Mouse (Mus musculus) stomach, postnatal 0 days (tissue): ENCODE results near the gene Iqschfp. TPM values are rescaled to one million over a fixed set of nuclear protein-coding genes. Genes with fewer than 3 reads are reported as not detected.

Source experiments
- ATAC-seq: fragments of 200-750 bp; cut with Nextera tagmentation; 2 replicates; pipeline ENCODE4 v1.8.0; 2017; ENCODE audit not compliant: low FRiP score, low TSS enrichment
- DNase-seq: peaks from one replicate; pipeline ENCODE4 v3.0.0-alpha.2; 2016; ENCODE audit warnings: low spot score
- H3K27ac ChIP-seq: fragments of 300-500 bp; sonication (generic); replicated peaks from 2 replicates; pipeline ENCODE4 v1.5.1; 2014; ENCODE audit warnings: mild to moderate bottlenecking, control low read depth
- H3K27me3 ChIP-seq: fragments of 300-500 bp; sonication (generic); 2 replicates; pipeline ENCODE4 v1.6.1; 2014; ENCODE audit warnings: low read length; ENCODE audit not compliant: control insufficient read depth, insufficient read depth
- H3K36me3 ChIP-seq: fragments of 300-500 bp; sonication (generic); 2 replicates; pipeline ENCODE4 v1.6.1; 2014; ENCODE audit warnings: low read length, mixed read lengths; ENCODE audit not compliant: control insufficient read depth, insufficient read depth
- H3K4me1 ChIP-seq: fragments of 300-500 bp; sonication (generic); replicated peaks from 2 replicates; pipeline ENCODE4 v1.6.1; 2014; ENCODE audit warnings: antibody characterized with exemption; ENCODE audit not compliant: control insufficient read depth, insufficient read depth
- H3K4me2 ChIP-seq: fragments of 300-500 bp; sonication (generic); replicated peaks from 2 replicates; pipeline ENCODE4 v1.6.1; 2014; ENCODE audit warnings: low read depth, mild to moderate bottlenecking, control low read depth, moderate library complexity
- H3K4me3 ChIP-seq: fragments of 300-500 bp; sonication (generic); 2 replicates; pipeline ENCODE4 v1.5.1; 2014; ENCODE audit warnings: low read depth, low read length, control low read depth
- H3K9ac ChIP-seq: fragments of 300-500 bp; sonication (generic); 2 replicates; pipeline ENCODE4 v1.6.1; 2014; ENCODE audit warnings: mild to moderate bottlenecking, low read length, control low read depth, mixed read lengths
- H3K9me3 ChIP-seq: fragments of 300-500 bp; sonication (generic); 2 replicates; pipeline ENCODE4 v1.6.1; 2016; ENCODE audit warnings: low read length; ENCODE audit not compliant: control insufficient read depth
- CTCF ChIP-seq: IDR thresholded peaks from 2 replicates; pipeline ENCODE4 v1.5.1; 2016; ENCODE audit warnings: antibody characterized with exemption, low read depth, mild to moderate bottlenecking, moderate library complexity
- EP300 ChIP-seq: optimal IDR thresholded peaks from 2 replicates; pipeline ENCODE3; 2016; ENCODE audit warnings: antibody characterized with exemption
- WGBS: fragments of 180-500 bp; shearing (Covaris S2); extraction: QIAGEN DNeasy Blood & Tissue Kit; methylation state at CpG from one replicate; pipeline ENCODE4 v1.1.7; 2014; 5-methylcytosine and 5-hydroxymethylcytosine counted together
- polyA plus RNA-seq: library from polyadenylated mRNA; unstranded; fragments of >200 nt; fragmentation: Nextera tagmentation; extraction: Ambion mirVana; gene quantifications from 2 replicates; pipeline ENCODE4 v1.2.1, GENCODE M21; 2015

Gene Iqschfp
- polyA plus RNA-seq, 1 experiment from 2014 or later, result 0.08 TPM

DNA sequence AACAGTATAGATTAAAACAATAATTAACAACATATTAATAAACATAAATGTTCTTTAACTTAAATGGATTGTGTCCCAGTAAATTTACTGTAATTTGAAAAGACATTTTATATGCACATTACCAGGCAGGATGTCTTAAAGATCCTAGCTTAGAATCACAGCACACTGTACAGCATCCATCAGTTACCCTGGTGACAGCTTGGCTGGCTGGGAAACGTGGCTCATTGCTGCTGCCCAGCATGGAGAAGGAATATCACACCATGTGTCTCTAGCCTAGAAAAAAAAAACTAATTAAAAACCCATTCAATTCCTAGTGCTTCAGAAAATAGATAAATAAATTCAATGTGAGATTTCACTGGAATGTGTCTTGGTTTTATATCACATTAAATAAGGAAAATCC lies 309.2 kb downstream of the Iqschfp start:
- ATAC-seq (no peak), DNase-seq (no peak)
- Histone ChIP-seq H3K36me3 (no peaks in the 10 kb centered on the region), H3K9me3 (no peaks in the 10 kb centered on the region), H3K9ac (no peak overlapping the region), H3K4me1 (no peaks in the 10 kb centered on the region), H3K27me3 (no peaks in the 10 kb centered on the region), H3K27ac (no peak overlapping the region), H3K4me3 (no peak overlapping the region), H3K4me2 (no peak overlapping the region)
- TF ChIP-seq EP300 (no peak), CTCF (no peak)
- WGBS, result 41% methylated on average over 1 of the region's 1 CpGs

DNA sequence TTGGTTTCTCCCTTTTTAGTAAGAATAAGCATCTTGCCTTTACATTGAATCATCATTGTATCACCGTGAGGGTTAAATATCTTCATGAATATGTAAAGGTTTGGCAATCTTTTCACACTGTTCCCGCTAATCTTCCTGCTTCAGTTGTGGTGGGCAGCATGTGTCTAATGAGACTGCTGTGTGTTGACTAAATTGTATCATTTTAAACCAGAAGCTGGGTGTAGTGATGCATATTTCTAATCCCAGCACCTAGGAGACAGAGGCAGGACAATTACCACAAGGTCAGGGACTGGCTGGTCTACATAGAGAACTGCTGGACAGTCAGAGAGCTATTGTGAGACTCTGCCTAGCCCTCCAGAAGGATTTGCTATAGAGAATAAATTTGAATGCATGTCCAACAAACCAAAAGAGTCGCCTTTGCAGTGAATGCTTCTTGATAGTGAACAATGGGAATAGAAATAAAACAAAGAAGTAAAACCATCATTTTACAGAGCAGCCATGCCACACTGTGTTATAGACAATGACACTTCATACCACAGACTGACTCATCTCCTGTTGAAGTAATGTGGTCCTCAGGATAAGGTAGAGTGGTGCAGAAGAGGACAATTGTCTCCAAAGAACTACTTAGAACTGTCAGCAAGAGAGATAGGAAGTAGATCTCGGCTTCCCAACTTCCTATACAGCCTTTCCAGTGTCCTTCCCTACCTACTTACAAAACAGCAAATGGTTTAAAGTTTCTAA lies 310.3 kb downstream of the Iqschfp start:
- ATAC-seq (no peak), DNase-seq (no peak)
- no peaks in the 10 kb centered on the region for H3K27me3 ChIP-seq
- H3K4me3 ChIP-seq, result no peak overlapping the region
- TF ChIP-seq CTCF (no peak), EP300 (no peak)
- H3K9me3 ChIP-seq, result no peaks in the 10 kb centered on the region
- no peak overlapping the region for H3K9ac ChIP-seq
- WGBS, result 81% methylated on average over 4 of the region's 4 CpGs
- no peaks in the 10 kb centered on the region for H3K4me1 ChIP-seq
- no peak overlapping the region for H3K27ac ChIP-seq
- no peaks in the 10 kb centered on the region for H3K36me3 ChIP-seq
- H3K4me2 ChIP-seq, result no peak overlapping the region

DNA sequence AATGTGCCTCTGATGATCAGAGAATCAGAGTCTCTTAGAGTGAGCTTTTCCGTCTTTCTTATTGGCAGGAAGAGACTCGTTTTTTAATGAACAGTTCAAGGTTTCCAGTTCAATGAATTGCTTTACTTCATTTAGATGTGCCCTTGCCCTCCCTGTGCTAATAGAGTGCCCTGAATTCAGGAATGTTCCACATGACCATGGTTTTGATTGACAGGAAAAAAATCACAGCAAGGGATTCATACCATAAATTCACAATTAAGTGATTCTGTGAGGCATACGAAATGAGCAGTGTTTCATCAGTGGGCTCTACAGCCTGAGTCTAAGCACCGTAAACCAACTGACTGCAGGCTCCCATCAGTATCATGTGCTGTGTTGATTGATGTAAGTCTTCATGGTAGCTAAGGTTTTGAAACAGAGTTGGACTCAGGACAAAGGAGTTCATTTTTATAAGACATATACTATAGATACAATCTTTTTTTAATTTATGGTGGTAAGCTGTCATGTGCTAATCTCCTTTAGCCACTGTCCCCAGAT lies 312.0 kb downstream of the Iqschfp start:
- TF ChIP-seq EP300, result no peak
- TF ChIP-seq CTCF, result no peak
- H3K9me3 ChIP-seq, result no peaks in the 10 kb centered on the region
- WGBS, result 75% methylated on average over 4 of the region's 4 CpGs
- H3K4me2 ChIP-seq, result no peak overlapping the region
- H3K9ac ChIP-seq, result no peak overlapping the region
- no peaks in the 10 kb centered on the region for H3K4me1 ChIP-seq
- ATAC-seq, result no peak
- H3K27ac ChIP-seq, result no peak overlapping the region
- DNase-seq, result no peak
- H3K4me3 ChIP-seq, result no peak overlapping the region
- no peaks in the 10 kb centered on the region for H3K27me3 ChIP-seq
- no peaks in the 10 kb centered on the region for H3K36me3 ChIP-seq

DNA sequence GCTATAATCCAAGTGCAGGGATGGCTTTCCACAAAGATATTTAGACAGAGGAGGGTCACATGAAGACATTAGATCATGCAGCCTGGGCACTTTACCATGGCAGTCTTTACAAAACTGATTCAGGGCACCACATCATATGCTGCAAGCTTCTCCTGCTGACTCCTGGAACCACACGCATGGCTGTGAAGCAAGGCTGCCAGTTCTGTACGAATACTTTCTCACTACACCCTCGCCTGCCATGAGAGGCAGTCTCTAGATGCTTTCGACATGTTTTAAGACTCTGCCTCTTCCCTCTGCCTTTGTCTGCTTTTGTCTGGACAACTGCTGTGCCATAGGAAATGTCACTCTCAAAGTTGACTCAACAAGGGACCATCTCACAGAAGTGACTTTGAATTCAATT lies 318.4 kb downstream of the Iqschfp start:
- Histone ChIP-seq H3K27me3 (no peaks in the 10 kb centered on the region), H3K27ac (no peak overlapping the region), H3K9me3 (no peaks in the 10 kb centered on the region), H3K4me1 (no peaks in the 10 kb centered on the region), H3K9ac (no peak overlapping the region), H3K4me2 (no peak overlapping the region), H3K4me3 (no peak overlapping the region), H3K36me3 (no peaks in the 10 kb centered on the region)
- ATAC-seq (no peak), DNase-seq (no peak)
- WGBS, result 80% methylated on average over 4 of the region's 4 CpGs
- TF ChIP-seq EP300 (no peak), CTCF (no peak)

DNA sequence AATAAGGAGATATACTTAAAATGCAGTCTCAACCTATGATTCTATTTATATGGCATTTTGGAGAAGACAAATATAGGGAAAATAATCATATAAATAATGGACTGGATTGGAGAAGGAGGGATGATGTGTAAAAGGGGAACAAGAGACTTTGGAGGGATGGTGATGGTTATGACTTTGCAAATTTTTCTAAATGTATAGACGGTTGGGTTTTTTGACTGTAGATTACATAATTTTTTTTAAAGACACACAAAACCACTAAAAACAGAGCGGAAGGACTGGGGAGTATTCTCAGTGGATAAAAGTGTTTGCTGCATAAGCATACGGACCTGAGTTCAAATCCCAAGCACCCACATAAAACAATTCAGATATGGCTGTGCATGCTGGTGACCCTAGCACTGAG lies 329.4 kb downstream of the Iqschfp start:
- no peaks in the 10 kb centered on the region for H3K4me1 ChIP-seq
- H3K9me3 ChIP-seq, result no peaks in the 10 kb centered on the region
- no peak for DNase-seq
- no peak overlapping the region for H3K4me3 ChIP-seq
- no peak overlapping the region for H3K27ac ChIP-seq
- no peaks in the 10 kb centered on the region for H3K27me3 ChIP-seq
- TF ChIP-seq CTCF, result no peak
- TF ChIP-seq EP300, result no peak
- ATAC-seq, result no peak
- H3K9ac ChIP-seq, result no peak overlapping the region
- H3K36me3 ChIP-seq, result no peaks in the 10 kb centered on the region
- 93% methylated on average over 3 of the region's 3 CpGs for WGBS
- H3K4me2 ChIP-seq, result no peak overlapping the region

DNA sequence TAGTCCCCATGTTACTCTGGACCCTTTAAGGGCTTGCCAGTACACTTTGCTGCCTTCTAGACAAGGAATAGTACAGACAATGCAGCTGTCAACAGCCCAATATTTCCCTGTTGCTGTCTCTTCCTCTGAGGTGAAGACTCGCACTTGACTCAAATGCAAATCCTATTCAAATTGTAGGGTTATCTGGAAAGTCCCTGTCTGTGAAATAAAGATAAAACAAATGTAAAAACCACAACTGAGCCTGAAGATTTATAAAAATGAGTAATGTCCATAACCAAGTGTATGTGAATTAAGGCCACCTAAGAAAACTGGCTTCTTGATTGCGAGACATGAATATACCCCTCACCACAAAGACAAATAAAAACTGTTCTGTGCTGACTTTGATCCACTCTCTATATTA lies 347.9 kb downstream of the Iqschfp start:
- DNase-seq (no peak), ATAC-seq (no peak)
- Histone ChIP-seq H3K27me3 (no peaks in the 10 kb centered on the region), H3K9me3 (no peaks in the 10 kb centered on the region), H3K9ac (no peak overlapping the region), H3K4me1 (no peaks in the 10 kb centered on the region), H3K4me2 (no peak overlapping the region), H3K36me3 (no peaks in the 10 kb centered on the region), H3K27ac (no peak overlapping the region), H3K4me3 (no peak overlapping the region)
- WGBS, result 89% methylated on average over 2 of the region's 2 CpGs
- TF ChIP-seq CTCF (no peak), EP300 (no peak)
